Mouse (Mus musculus): ENCODE results near the gene Asb7. TPM values are rescaled to one million over a fixed set of nuclear protein-coding genes. Genes with fewer than 3 reads are reported as not detected.

Gene Asb7
- total RNA-seq (2021), result 10 to 100 TPM; 13.2 to 17.5 TPM
- polyA plus RNA-seq (2012; rRNA removed), result 3.4 and 6.8 TPM in 2 replicates
- long read RNA-seq, full-length matches to known transcripts, result 2 of 7 reads
- long read RNA-seq, partial matches to known transcripts, result 0 of 7 reads
- long read RNA-seq, other reads (novel, unspliced or antisense), result 5 of 7 reads

DNA sequence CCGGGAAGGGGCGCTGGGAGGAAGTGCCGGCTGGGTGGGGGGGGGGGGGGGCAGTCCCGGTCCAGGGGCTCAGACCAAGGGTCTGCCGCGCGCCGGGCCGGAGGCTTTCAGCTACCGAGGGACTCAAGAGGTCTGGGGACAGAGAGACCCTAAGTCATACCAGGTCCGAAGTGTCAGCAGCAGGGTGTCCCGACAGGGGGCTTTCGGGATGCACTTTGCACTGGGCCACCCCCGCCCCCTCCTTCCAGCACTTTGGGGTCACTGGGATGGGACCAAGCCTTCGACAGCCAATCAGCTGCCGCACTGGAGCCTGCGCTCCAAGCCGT lies at the start of gene Asb7:
Asb7 (minus strand) TSS at position 303 of the 326 bp plus-strand sequence.
- DNase-seq, result no peak

GRCm38 (mm10) chr7:66737418-66737817 lies 48.0 kb upstream of the Asb7 start:
- DNase-seq, result no peak

- no peak for DNase-seq
Observed at GRCm38 (mm10) chr7:66734993-66735392, 45.6 kb upstream of the Asb7 start.

- DNase-seq, result peak; percentile 54
Observed at GRCm38 (mm10) chr7:66734466-66734865, 45.1 kb upstream of the Asb7 start.

GRCm38 (mm10) chr7:66733882-66734281 lies 44.5 kb upstream of the Asb7 start:
- no peak for DNase-seq

DNA sequence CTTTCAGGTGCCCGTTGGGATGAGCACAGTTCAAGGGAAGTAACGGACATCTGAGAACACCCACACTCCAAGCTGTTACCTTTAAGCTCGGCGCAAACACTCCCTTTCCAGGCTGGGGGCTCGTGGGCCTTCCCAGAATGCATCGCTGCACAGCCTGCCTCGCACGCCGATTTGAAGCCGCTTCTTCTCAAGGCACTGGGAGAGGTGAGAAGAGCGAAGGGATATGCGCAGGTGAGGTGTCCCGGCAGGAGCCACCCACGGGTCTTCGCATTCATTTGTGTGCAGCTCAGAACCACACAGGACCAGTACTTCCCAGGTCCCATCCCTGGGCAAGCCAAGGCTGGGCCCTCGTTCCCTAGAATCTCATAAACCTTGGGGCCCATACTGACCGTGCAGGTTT lies 44.0 kb upstream of the Asb7 start:
- DNase-seq, result no peak

GRCm38 (mm10) chr7:66729232-66729631 lies 39.8 kb upstream of the Asb7 start:
- DNase-seq, result no peak

DNA sequence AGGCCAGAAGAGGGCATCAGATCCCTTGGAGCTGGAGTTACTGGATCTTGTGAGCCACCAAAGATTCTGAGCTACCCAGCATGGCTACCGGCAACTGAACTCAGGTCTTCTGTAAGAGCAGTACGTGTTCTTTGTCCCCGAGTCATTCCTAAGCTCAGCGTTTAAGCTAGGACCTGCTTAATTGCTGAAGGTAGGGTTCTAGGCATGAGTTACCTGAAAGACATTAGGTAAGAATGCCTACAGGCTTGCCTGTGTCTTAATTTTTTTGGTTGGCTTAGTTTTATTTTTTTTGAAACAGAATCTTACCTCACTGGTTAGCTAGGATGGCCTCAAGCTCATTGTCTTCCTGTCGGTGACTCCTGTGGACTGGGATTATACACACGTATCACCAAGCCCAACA lies 38.7 kb upstream of the Asb7 start:
- no peak for DNase-seq

GRCm38 (mm10) chr7:66724954-66725353 lies 35.6 kb upstream of the Asb7 start:
- no peak for DNase-seq

GRCm38 (mm10) chr7:66724514-66724913 lies 35.1 kb upstream of the Asb7 start:
- no peak for DNase-seq

DNA sequence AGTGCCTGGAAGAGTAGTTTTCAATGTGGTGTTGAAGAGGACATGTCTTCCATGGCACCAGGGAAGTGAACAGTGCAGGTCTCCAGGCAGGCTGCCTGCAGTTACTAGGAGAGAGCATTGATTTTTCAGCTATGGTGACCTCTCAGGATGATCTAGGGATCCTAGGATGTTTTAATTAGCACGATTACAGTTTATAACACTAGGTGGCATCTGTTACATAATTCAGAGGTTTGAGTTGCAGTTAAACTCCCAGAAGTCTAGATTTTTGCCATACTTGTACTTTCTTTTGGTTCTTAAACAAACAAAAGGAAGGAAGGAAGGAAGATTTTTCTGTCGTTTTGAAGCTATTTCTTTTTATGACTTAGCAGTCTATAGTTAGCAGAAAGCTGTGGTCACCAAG lies 21.8 kb upstream of the Asb7 start:
- no peak for DNase-seq

DNA sequence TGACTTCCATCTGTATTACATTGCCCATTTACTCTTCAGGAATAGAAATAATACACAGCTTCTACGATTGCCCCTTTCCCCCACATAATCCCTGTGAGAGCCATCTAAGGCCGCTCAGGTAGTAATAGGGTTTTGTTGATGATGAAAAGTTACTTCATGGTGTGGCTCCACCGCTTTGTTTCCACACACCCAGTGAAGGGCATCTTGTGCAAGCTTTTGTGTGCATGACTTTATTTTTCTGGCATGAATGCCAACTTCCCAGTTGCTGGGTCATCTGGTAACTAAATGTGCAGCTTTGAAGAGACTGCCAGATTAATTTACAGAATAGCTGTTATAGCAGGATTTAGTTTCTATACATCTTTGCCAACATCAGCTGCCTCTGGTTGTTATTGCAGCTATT lies 15.2 kb upstream of the Asb7 start:
- peak; percentile 60 for DNase-seq

DNA sequence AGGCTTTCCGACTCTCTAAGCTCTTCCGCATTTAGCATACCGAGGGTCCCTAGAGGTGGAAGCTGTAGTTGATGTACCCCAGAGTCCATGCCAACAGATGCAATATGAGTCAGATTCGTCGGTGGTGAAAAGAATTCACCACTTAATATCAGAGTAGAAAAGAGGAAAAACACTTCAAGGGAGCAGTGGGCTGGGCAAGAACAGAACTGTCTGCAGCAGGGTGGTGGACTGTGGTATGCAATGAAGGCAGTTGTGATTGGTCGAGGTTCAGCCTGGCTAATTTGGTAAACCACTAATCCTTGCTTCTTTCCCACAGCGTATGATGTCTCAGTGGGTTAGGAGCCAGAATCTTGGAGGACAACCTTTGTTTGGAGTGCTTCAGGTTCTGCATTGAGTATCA lies 13.3 kb upstream of the Asb7 start:
- DNase-seq, result no peak

- DNase-seq, result no peak
Observed at GRCm38 (mm10) chr7:66694467-66694866, 5.1 kb upstream of the Asb7 start.

GRCm38 (mm10) chr7:66689620-66690360 lies 394 bp upstream of the Asb7 start, which contains the start of gene Lins1:
Gene Lins1, plus strand, starts transcription at chr7:66689889.
- DNase-seq, result peak; percentile 99

GRCm38 (mm10) chr7:66688721-66689120 lies 675 bp downstream of the Asb7 start:
- no peak for DNase-seq

DNA sequence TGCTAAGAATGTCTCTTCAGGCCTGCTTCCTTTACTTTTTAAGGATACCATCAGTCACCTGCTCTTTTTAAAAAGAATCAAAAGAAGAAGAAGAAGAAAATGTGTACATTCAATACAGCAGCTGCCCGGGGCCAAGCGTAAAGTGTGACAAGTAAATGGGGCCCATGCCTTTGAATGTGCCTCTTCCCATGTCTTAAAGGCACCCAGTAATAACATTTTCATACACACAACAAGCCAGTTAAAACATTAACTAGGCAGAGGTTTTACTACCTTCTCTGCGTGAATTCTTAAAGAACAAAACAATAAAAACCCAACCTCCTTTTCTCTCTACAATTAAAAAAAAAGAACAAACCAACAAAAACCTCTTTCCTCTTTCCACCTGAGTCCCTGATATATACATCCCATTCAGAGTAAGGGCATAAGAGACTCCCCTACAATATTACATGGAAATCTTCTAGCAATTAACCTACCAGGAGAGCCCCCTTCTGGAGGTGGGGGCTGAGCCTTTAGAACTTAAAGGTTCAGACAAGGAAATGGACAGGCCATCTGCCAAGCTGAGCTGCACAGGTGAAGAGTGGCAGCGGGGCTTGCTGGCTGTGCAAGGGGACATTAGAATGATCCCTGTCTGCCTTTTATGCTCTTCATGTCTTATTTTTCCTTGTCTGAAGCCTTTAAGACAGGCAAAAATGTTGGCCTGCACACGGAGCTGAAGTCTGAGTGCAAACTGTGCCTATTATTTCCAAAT lies 7.1 kb downstream of the Asb7 start:
- no peak for DNase-seq

- DNase-seq, result no peak
Observed at GRCm38 (mm10) chr7:66675800-66676199, 13.6 kb downstream of the Asb7 start.

- DNase-seq, result no peak
Observed at GRCm38 (mm10) chr7:66667064-66667463, 22.3 kb downstream of the Asb7 start.

DNA sequence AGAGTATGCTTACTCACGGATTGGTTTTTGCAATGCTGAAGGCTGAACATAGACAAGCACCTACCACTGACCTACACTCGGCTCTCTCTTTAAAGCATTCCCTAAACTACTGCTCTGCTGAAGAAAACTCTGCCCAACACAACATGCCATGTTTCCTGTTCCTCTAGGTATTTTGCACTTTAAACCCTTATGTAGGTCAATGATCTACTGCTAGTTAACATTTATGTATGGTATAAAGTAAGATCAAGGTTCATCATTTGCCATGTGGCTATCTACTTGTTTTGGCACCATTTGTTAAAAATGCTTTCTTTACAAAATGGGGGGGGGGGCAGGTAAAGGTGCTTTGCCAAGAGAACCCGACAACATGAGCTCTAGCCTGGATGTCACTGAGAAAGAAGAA lies 25.8 kb downstream of the Asb7 start:
- no peak for DNase-seq

GRCm38 (mm10) chr7:66661572-66661971 lies 27.8 kb downstream of the Asb7 start:
- peak; percentile 69 for DNase-seq

DNA sequence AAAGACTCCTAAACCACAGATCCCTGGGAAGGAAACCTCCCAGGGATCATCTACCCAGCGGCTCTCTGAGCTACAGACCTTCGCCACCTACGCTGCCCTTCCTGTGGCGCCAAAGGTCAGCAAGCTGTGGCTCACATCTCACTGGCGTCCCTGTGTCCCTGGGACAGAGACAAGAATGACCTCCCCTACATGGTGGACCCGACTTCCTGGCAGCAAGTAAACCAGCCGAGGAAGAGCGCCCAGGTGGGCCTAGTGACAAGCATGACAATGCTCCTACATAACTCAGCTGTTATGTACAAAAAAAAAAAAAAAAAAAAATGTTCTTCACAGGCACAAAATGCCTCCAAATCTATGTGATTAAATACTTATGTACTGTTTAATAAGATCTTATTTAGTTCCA lies 28.4 kb downstream of the Asb7 start:
- no peak for DNase-seq

- DNase-seq, result no peak
Observed at GRCm38 (mm10) chr7:66660291-66660690, 29.1 kb downstream of the Asb7 start.

Measured in adrenal gland, adult 2 months (tissue).